In genomic region chr10:27233577-27233976, GRCm38 (mm10) we compare ENCODE assay signal across 25 mouse cellular contexts.
DNase-seq lines count a peak whose midpoint lies in the region; ATAC-seq lines count a peak whose summit lies in the region.
"Had no signal": no experiment of that assay in that cellular context is flagged by ENCODE, and none has a peak within 500 bp of the region (broad histone marks: within the 10 kb centered on the region; RNA-seq: fewer than 3 reads in every experiment).

No protein-coding gene starts in this region.

- H3K36me3 ChIP-seq in heart, embryonic 10.5 days, result no peaks in the 10 kb centered on the region
- H3K36me3 ChIP-seq in heart, embryonic 11.5 days (ENCODE audit: control insufficient read depth, insufficient read depth, low read length), result no peaks in the 10 kb centered on the region
- H3K36me3 ChIP-seq: embryonic facial prominence, embryonic 12.5 days; embryonic facial prominence, embryonic 15.5 days; forebrain, embryonic 15.5 days; heart, embryonic 15.5 days; hindbrain, embryonic 10.5 days; hindbrain, embryonic 13.5 days; intestine, embryonic 15.5 days had no signal

- 0 out of 2 replicates have a peak, but pooled peaks cover 3% of the 10 kb centered on the region for H3K4me1 ChIP-seq in heart, embryonic 10.5 days
- no peaks in the 10 kb centered on the region for H3K4me1 ChIP-seq in heart, embryonic 11.5 days (ENCODE audit: control insufficient read depth, insufficient read depth, low read length)
- H3K4me1 ChIP-seq: embryonic facial prominence, embryonic 12.5 days; embryonic facial prominence, embryonic 15.5 days; heart, embryonic 15.5 days; hindbrain, embryonic 10.5 days; hindbrain, embryonic 13.5 days; intestine, embryonic 15.5 days had no signal

- H3K27ac ChIP-seq in heart, embryonic 10.5 days, result no peak overlapping the region
- H3K27ac ChIP-seq in heart, embryonic 11.5 days (ENCODE audit: low read depth, low read length), result no peak overlapping the region
- H3K27ac ChIP-seq: embryonic facial prominence, embryonic 12.5 days; embryonic facial prominence, embryonic 15.5 days; forebrain, embryonic 15.5 days; heart, embryonic 15.5 days; hindbrain, embryonic 10.5 days; hindbrain, embryonic 13.5 days; intestine, embryonic 15.5 days had no signal

- 73% methylated on average over 5 of the region's 5 CpGs for WGBS in heart, embryonic 10.5 days
- WGBS in heart, embryonic 11.5 days (ENCODE audit: insufficient replicate concordance), result 63% methylated on average over 5 of the region's 5 CpGs

- no peak overlapping the region for H3K9ac ChIP-seq in heart, embryonic 11.5 days (ENCODE audit: low read depth, low read length)
- H3K9ac ChIP-seq: embryonic facial prominence, embryonic 12.5 days; embryonic facial prominence, embryonic 15.5 days; forebrain, embryonic 15.5 days; heart, embryonic 15.5 days; hindbrain, embryonic 13.5 days; intestine, embryonic 15.5 days had no signal

- no peaks in the 10 kb centered on the region for H3K9me3 ChIP-seq in heart, embryonic 10.5 days
- H3K9me3 ChIP-seq in heart, embryonic 11.5 days (replicated peaks; ENCODE audit: control insufficient read depth, low read length), result no peaks in the 10 kb centered on the region
- H3K9me3 ChIP-seq: embryonic facial prominence, embryonic 12.5 days; embryonic facial prominence, embryonic 15.5 days; forebrain, embryonic 15.5 days; heart, embryonic 15.5 days; hindbrain, embryonic 10.5 days; hindbrain, embryonic 13.5 days; intestine, embryonic 15.5 days had no signal

- no peak overlapping the region for H3K4me2 ChIP-seq in heart, embryonic 11.5 days
- H3K4me2 ChIP-seq: embryonic facial prominence, embryonic 12.5 days; embryonic facial prominence, embryonic 15.5 days; forebrain, embryonic 15.5 days; heart, embryonic 15.5 days; hindbrain, embryonic 13.5 days; intestine, embryonic 15.5 days had no signal

- peak; percentile 90 for DNase-seq in heart, adult 11 months
- no peak for DNase-seq in heart, embryonic 10.5 days (ENCODE audit: low spot score)
- DNase-seq in heart, adult 8-10 months (ENCODE audit: low spot score), result peak; percentile 57
- peak; percentile 28 to 38 for DNase-seq in heart, postnatal 36 days
- no peak for DNase-seq in adrenal gland, postnatal 14 days
- no peak for DNase-seq in embryo, embryonic 10 days (ENCODE audit: low spot score)
- DNase-seq: adrenal gland, adult 8-10 months; adrenal gland, postnatal 36 days; cerebellum, adult 18-20 months; cerebellum, adult 9-10 months; cerebellum, postnatal 14 days; gastrocnemius, postnatal 10 days; gastrocnemius, postnatal 36 days; kidney, adult 11 months; kidney, adult 8-10 months had no signal

- H3K27me3 ChIP-seq in heart, embryonic 10.5 days (ENCODE audit: insufficient read depth, poor library complexity, severe bottlenecking), result no peaks in the 10 kb centered on the region
- H3K27me3 ChIP-seq in heart, embryonic 11.5 days (ENCODE audit: control insufficient read depth, insufficient read depth, low read length), result no peaks in the 10 kb centered on the region
- H3K27me3 ChIP-seq: embryonic facial prominence, embryonic 12.5 days; embryonic facial prominence, embryonic 15.5 days; forebrain, embryonic 15.5 days; heart, embryonic 15.5 days; hindbrain, embryonic 13.5 days; intestine, embryonic 15.5 days had no signal

- H3K4me3 ChIP-seq in heart, embryonic 10.5 days, result no peak overlapping the region
- H3K4me3 ChIP-seq in heart, embryonic 11.5 days (ENCODE audit: low read depth, low read length), result no peak overlapping the region
- H3K4me3 ChIP-seq: embryonic facial prominence, embryonic 12.5 days; embryonic facial prominence, embryonic 15.5 days; forebrain, embryonic 15.5 days; heart, embryonic 15.5 days; hindbrain, embryonic 10.5 days; hindbrain, embryonic 13.5 days; intestine, embryonic 15.5 days had no signal

- no peak for ATAC-seq in heart, embryonic 11.5 days (replicated peaks; ENCODE audit: insufficient number of reproducible peaks, low FRiP score, low TSS enrichment)
- ATAC-seq: activated CD4-positive, CD25-positive, alpha-beta regulatory T cell, adult 4 months; forebrain, embryonic 15.5 days; hindbrain, embryonic 16.5 days; intestine, embryonic 15.5 days had no signal

- intact Hi-C loops in heart, postnatal 36 days (cut with DNase I), result no loop called here

Comparison
In these comparisons a context has a peak if more than half of its experiments do, and no peak if none do; other contexts are left out.
1. DNase-seq: peak in heart, adult 11 months (single experiment), heart, adult 8-10 months (single experiment) and heart, postnatal 36 days (2 of 2); none in heart, embryonic 10.5 days (single experiment), adrenal gland, postnatal 14 days (single experiment) and embryo, embryonic 10 days (single experiment).